Mouse (Mus musculus) brain, embryonic 14.5 days (tissue): Measurements from ENCODE around the gene Tmtc1.

Source experiments
- CTCF ChIP-seq: fragments of 200-500 bp; IDR thresholded peaks from 2 replicates; pipeline ENCODE4 v1.5.1; 2012; ENCODE audit warnings: inconsistent platforms, mild to moderate bottlenecking, moderate library complexity, borderline replicate concordance; ENCODE audit not compliant: insufficient read depth, insufficient read length; ENCODE audit errors: extremely low read depth
- POLR2A ChIP-seq: fragments of 200-500 bp; IDR thresholded peaks from 2 replicates; pipeline ENCODE4 v1.6.1; 2012; ENCODE audit warnings: mild to moderate bottlenecking, inconsistent platforms, borderline replicate concordance; ENCODE audit not compliant: poor library complexity, insufficient read depth, insufficient read length, severe bottlenecking; ENCODE audit errors: extremely low read depth

- TF ChIP-seq POLR2A (no peak), CTCF (no peak)
These were observed 46.9 kb downstream of the Tmtc1 start for GRCm38 (mm10) chr6:148397270-148397669.
